Mouse (Mus musculus) activated CD4-positive, CD25-positive, alpha-beta regulatory T cell, adult 9 weeks (primary cell): Measurements from ENCODE around the gene Bak1. TPM values are rescaled to one million over a fixed set of nuclear protein-coding genes. Genes with fewer than 3 reads are reported as not detected.

Experiments used
- polyA plus RNA-seq: library from polyadenylated mRNA; unstranded; fragments of 100-300 nt; shearing (Covaris generic); gene quantifications from one replicate; pipeline ENCODE4 v1.2.1, GENCODE M21; 2017

Bak1 gene
- 3.2 TPM for polyA plus RNA-seq

DNA sequence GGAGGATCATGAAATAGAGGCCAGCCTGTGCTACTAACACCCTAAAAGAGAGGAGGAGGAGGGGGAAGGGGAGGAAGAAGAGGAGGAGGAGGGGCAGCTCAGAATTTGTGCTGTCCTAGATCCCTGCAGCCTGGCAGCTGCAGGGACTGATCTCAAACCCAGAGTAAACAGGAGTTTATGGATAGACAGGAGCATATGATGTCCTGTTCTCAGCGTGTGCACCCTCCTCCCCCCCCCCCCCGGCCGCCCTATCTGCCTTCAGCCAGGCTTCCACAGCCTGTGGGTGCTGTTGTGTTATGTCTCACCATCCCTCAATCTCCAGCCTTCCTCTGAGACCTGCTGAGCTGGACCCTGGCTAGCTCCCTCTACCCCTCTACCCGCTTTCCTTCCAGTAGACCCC, at the start of gene Bak1:
Bak1 (minus strand) TSS at position 101 of the 400 bp plus-strand sequence.

DNA sequence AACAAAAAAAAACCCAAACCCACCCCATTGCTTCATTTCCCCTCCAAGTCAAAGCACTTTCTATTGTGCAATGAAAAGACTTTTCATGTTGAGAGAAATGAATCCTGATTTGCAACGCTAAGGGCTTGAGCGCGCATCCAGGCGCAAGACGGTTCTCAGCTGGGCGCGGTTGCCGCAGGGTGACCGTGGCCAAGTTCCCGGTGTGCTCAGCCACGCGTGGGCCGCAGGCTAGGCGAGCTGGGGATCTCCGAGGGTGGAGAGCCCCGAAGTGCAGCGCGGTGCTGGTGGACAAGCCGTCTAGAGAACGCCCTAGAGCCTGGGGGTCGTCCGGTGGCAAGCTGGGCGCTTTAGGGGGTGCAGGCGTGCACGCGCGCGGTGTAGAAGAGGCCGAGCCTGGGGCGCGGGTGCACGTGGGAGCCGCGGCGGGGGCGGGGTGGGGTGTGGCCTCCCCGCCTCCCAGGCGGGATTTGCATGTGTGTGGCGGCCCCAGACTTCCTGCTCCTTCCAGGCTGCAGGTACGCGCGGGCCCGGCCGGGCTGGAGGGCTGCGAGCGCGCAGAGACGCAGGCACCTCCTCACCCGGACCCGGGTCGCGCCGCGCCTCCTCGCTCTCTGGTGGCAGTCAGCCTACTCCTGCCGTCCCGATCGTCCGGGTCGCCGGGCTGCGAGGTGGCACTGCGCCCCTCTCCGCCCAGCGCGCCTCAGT, 28.2 kb upstream of the Bak1 start, which contains the start of gene Itpr3:
Itpr3 (plus strand) TSS at position 493 of the 705 bp plus-strand sequence.

DNA sequence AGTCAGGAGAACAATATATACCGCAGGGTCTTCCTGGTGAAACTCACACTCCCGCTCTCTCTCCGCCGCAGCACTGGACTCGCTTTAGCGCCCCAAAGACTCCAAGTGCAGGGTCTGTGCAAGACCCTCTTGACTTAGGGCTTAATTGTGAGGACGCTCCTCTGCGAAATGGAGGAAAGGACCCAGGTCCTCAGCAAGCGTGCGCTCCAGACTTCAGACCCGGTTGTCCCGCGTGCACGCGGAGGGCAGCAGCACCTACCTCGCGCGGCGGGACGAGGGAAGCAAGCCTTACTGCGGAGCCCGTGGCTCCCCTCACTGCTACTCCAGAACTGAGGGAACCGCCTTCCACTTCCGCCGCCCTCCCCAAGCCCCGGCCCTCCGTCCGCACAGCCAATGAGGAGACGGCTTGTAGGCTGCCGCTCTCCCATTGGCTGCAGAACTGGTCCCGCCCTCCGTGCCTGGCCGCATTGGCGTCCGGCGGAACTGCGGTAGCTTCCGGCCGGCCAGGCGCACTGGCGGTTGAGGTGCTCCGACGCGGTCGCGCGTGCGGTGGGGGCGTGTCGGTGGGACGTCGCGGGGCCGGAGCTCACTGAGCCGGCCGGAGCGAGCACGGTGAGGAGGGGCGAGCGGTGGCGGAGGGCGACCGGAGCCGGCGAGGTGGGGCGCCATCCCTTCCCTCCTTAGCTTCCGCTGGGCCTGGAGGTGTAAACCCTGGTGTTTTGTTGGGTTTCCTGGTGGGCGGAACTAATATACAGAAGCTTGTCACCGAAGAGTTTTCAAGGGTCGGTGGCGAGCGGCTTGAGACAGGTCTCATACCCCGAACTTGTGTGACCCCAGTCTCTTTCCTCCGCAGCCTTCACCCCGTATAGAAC, 55.9 kb downstream of the Bak1 start, which contains the start of gene Zbtb9:
Zbtb9 (plus strand) TSS at position 465 of the 872 bp plus-strand sequence.

Other genes starting within 250 kb of the Bak1 start
- 29.8 TPM for gene Bnip1, start 247.9 kb downstream of the Bak1 start, polyA plus RNA-seq
- gene Nkx2-5, start 184.0 kb downstream of the Bak1 start, polyA plus RNA-seq = not detected
- 1.6 TPM for gene Kifc5b, start 111.9 kb downstream of the Bak1 start, polyA plus RNA-seq
- gene Phf1, start 96.0 kb downstream of the Bak1 start, polyA plus RNA-seq = 125 TPM
- gene Cuta, start 89.4 kb downstream of the Bak1 start, polyA plus RNA-seq = 174 TPM
- gene Syngap1, start 87.8 kb downstream of the Bak1 start, polyA plus RNA-seq = not detected
- gene Zbtb9, start 55.8 kb downstream of the Bak1 start, polyA plus RNA-seq = 21.2 TPM
- gene Itpr3, start 28.3 kb upstream of the Bak1 start, polyA plus RNA-seq = 15.2 TPM
- gene Uqcc2, start 104.9 kb upstream of the Bak1 start, polyA plus RNA-seq = 117 TPM
- not detected for gene Ip6k3, start 138.8 kb upstream of the Bak1 start, polyA plus RNA-seq
- 11.7 TPM for gene Lemd2, start 175.5 kb upstream of the Bak1 start, polyA plus RNA-seq